Mouse (Mus musculus) CH12.LX (cell line): Measurements from ENCODE around the gene Arhgef2. TPM values are rescaled to one million over a fixed set of nuclear protein-coding genes. Genes with fewer than 3 reads are reported as not detected.

Experiments used
- DNase-seq: peaks from one replicate; pipeline ENCODE4 v3.0.0-alpha.2; 2013; ENCODE audit errors: extremely low read depth
- H3K27ac ChIP-seq: 2 replicates; pipeline ENCODE4 v1.5.1; 2012; ENCODE audit warnings: low read depth, mild to moderate bottlenecking, control low read depth, moderate library complexity; ENCODE audit not compliant: insufficient read depth
- H3K27me3 ChIP-seq: replicated peaks from 2 replicates; pipeline ENCODE3; 2012; ENCODE audit warnings: inconsistent platforms
- H3K36me3 ChIP-seq, 2 experiments: replicated peaks in 1 of 2; 2 replicates each; pipeline versions ENCODE3 to v1.6.1; 2012; ENCODE audit warnings: inconsistent platforms in 1 of 2, low read length in 1 of 2, mild to moderate bottlenecking in 1 of 2, mixed read lengths in 1 of 2, moderate library complexity in 1 of 2; ENCODE audit not compliant: control insufficient read depth in 1 of 2, insufficient read depth in 1 of 2
- H3K4me1 ChIP-seq, 2 experiments: 2 replicates each; pipeline ENCODE4 v1.6.1; 2012; ENCODE audit warnings: inconsistent platforms in 1 of 2, moderate library complexity in 1 of 2; ENCODE audit not compliant: insufficient read depth in 2 of 2, control insufficient read depth in 1 of 2
- H3K4me2 ChIP-seq: 2 replicates; pipeline ENCODE4 v1.6.1; 2012; ENCODE audit warnings: low read depth, mild to moderate bottlenecking, control low read depth; ENCODE audit not compliant: poor library complexity, insufficient read depth, severe bottlenecking
- H3K4me3 ChIP-seq, 3 experiments: fragments of 150-350 bp in 1 of 3; sonication (generic) in 1 of 3; replicated peaks in 1 of 3; 2 replicates each; pipeline versions ENCODE3 to v1.5.1; 2011 to 2012; ENCODE audit warnings: low read depth in 2 of 3, low read length in 2 of 3, mild to moderate bottlenecking in 2 of 3, moderate library complexity in 2 of 3, control low read depth in 1 of 3, improper control_type of control experiment in 1 of 3, inconsistent platforms in 1 of 3, mixed read lengths in 1 of 3; ENCODE audit not compliant: poor library complexity in 1 of 3
- H3K79me2 ChIP-seq: replicated peaks from 2 replicates; pipeline ENCODE4 v1.6.1; 2012; ENCODE audit warnings: mild to moderate bottlenecking, moderate library complexity; ENCODE audit not compliant: control insufficient read depth, poor library complexity, insufficient read depth, severe bottlenecking; ENCODE audit errors: extremely low read depth
- H3K9ac ChIP-seq: 2 replicates; pipeline ENCODE4 v1.6.1; 2012; ENCODE audit warnings: low read depth, mild to moderate bottlenecking, control low read depth, moderate library complexity; ENCODE audit not compliant: insufficient read depth
- H3K9me3 ChIP-seq: replicated peaks from 2 replicates; pipeline ENCODE3; 2012; ENCODE audit warnings: low read length, inconsistent platforms, mixed read lengths
- CHD2 ChIP-seq: IDR thresholded peaks from 2 replicates; pipeline ENCODE4 v1.6.1; 2011; ENCODE audit warnings: low read length, improper control_type of control experiment
- CTCF ChIP-seq, 2 experiments: IDR thresholded peaks in 1 of 2; conservative IDR thresholded peaks in 1 of 2; 2 replicates each; pipeline ENCODE4 v1.5.1; 2011 to 2012; ENCODE audit warnings: low read depth in 2 of 2, low read length in 2 of 2, improper control_type of control experiment in 1 of 2, inconsistent platforms in 1 of 2, mild to moderate bottlenecking in 1 of 2, moderate library complexity in 1 of 2
- ELF1 ChIP-seq: IDR thresholded peaks from 2 replicates; pipeline ENCODE4 v1.6.1; 2014; ENCODE audit warnings: low read depth, mild to moderate bottlenecking, inconsistent platforms, low read length, improper control_type of control experiment
- EP300 ChIP-seq: IDR thresholded peaks from 2 replicates; pipeline ENCODE4 v1.6.1; 2011; ENCODE audit warnings: low read length, improper control_type of control experiment
- GABPA ChIP-seq: IDR thresholded peaks from 2 replicates; pipeline ENCODE4 v1.6.1; 2012; ENCODE audit warnings: low read depth, low read length, improper control_type of control experiment, inconsistent platforms; ENCODE audit not compliant: insufficient replicate concordance
- JUN ChIP-seq: IDR thresholded peaks from 2 replicates; pipeline ENCODE4 v1.6.1; 2011; ENCODE audit warnings: low read depth, mild to moderate bottlenecking, low read length, improper control_type of control experiment, moderate library complexity; ENCODE audit not compliant: insufficient read depth
- KAT2A ChIP-seq: IDR thresholded peaks from 2 replicates; pipeline ENCODE4 v1.6.1; 2012; ENCODE audit warnings: low read length, improper control_type of control experiment, inconsistent platforms; ENCODE audit not compliant: insufficient replicate concordance
- MEF2A ChIP-seq: IDR thresholded peaks from 2 replicates; pipeline ENCODE4 v1.6.1; 2014; ENCODE audit warnings: low read depth, mild to moderate bottlenecking, inconsistent platforms, low read length, improper control_type of control experiment, borderline replicate concordance
- MYC ChIP-seq: IDR thresholded peaks from 2 replicates; pipeline ENCODE4 v1.6.1; 2011; ENCODE audit warnings: low read depth, mild to moderate bottlenecking, improper control_type of control experiment, low read length
- NELFE ChIP-seq: IDR thresholded peaks from 2 replicates; pipeline ENCODE4 v1.6.1; 2011; ENCODE audit warnings: low read depth, low read length, improper control_type of control experiment
- NRF1 ChIP-seq: IDR thresholded peaks from 2 replicates; pipeline ENCODE4 v1.6.1; 2014; ENCODE audit warnings: low read depth, mild to moderate bottlenecking, inconsistent platforms, low read length, improper control_type of control experiment, moderate library complexity
- POLR2A ChIP-seq: IDR thresholded peaks from 2 replicates; pipeline ENCODE4 v1.6.1; 2011; ENCODE audit warnings: low read depth, mild to moderate bottlenecking, improper control_type of control experiment, low read length
- POLR2AphosphoS2 ChIP-seq: IDR thresholded peaks from 2 replicates; pipeline ENCODE4 v1.6.1; 2011; ENCODE audit warnings: low read depth, low read length, improper control_type of control experiment
- RAD21 ChIP-seq: IDR thresholded peaks from 2 replicates; pipeline ENCODE4 v1.6.1; 2011; ENCODE audit warnings: low read depth, mild to moderate bottlenecking, low read length, improper control_type of control experiment, moderate library complexity
- RCOR1 ChIP-seq: conservative IDR thresholded peaks from 2 replicates; pipeline ENCODE4 v1.6.1; 2012; ENCODE audit warnings: low read depth, mild to moderate bottlenecking, inconsistent platforms, low read length, improper control_type of control experiment
- SMC3 ChIP-seq: IDR thresholded peaks from 2 replicates; pipeline ENCODE4 v1.6.1; 2011; ENCODE audit warnings: low read depth, low read length, improper control_type of control experiment
- USF1 ChIP-seq: IDR thresholded peaks from 2 replicates; pipeline ENCODE4 v1.6.1; 2014; ENCODE audit warnings: low read depth, mild to moderate bottlenecking, inconsistent platforms, low read length, improper control_type of control experiment
- ZC3H11A ChIP-seq: IDR thresholded peaks from 2 replicates; pipeline ENCODE4 v1.6.1; 2012; ENCODE audit warnings: low read depth, mild to moderate bottlenecking, inconsistent platforms, low read length, improper control_type of control experiment
- ZKSCAN1 ChIP-seq: IDR thresholded peaks from 2 replicates; pipeline ENCODE4 v1.6.1; 2012; ENCODE audit warnings: low read depth, inconsistent platforms, low read length, improper control_type of control experiment, borderline replicate concordance
- ZMIZ1 ChIP-seq: IDR thresholded peaks from 2 replicates; pipeline ENCODE4 v1.6.1; 2012; ENCODE audit warnings: low read depth, mild to moderate bottlenecking, inconsistent platforms, low read length, improper control_type of control experiment
- ZNF384 ChIP-seq: IDR thresholded peaks from 2 replicates; pipeline ENCODE4 v1.6.1; 2012; ENCODE audit warnings: low read depth, low read length, improper control_type of control experiment, inconsistent platforms
- dilution Hi-C: fragments of 300-500 bp; cut with MboI; formaldehyde crosslinking; loops from 2 replicates; pipeline ENCODE4 v1.14.3; 2020; ENCODE audit warnings: low sequenced_read_pairs; ENCODE audit not compliant: extremely low pct_unique_long_range_greater_than_20kb, extremely low pct_ligation_motif_present
- in situ Hi-C: fragments of 300-500 bp; cut with MboI; formaldehyde crosslinking; loops from 3 replicates; pipeline ENCODE4 v1.14.3; 2019; ENCODE audit warnings: low sequenced_read_pairs, low pct_ligation_motif_present, low pct_unique_long_range_greater_than_20kb, mixed read lengths
- polyA plus RNA-seq: library from polyadenylated mRNA; unstranded; fragments of >175 nt; gene quantifications from 2 replicates; pipeline ENCODE4 v1.2.1, GENCODE M21; 2012; ENCODE audit warnings: low read depth; ENCODE audit not compliant: insufficient read length
- total RNA-seq, 2 experiments: library from RNA; depleted of rRNA; stranded (reverse); fragments of 300-350 nt in 1 of 2; fragments of >200 nt in 1 of 2; gene quantifications; 2 replicates each; pipeline ENCODE4 v1.2.3; 2012 to 2014

The Arhgef2 gene
- total and polyA plus RNA-seq, 3 experiments = 18.5 to 43.9 (median 43.1) TPM

DNA sequence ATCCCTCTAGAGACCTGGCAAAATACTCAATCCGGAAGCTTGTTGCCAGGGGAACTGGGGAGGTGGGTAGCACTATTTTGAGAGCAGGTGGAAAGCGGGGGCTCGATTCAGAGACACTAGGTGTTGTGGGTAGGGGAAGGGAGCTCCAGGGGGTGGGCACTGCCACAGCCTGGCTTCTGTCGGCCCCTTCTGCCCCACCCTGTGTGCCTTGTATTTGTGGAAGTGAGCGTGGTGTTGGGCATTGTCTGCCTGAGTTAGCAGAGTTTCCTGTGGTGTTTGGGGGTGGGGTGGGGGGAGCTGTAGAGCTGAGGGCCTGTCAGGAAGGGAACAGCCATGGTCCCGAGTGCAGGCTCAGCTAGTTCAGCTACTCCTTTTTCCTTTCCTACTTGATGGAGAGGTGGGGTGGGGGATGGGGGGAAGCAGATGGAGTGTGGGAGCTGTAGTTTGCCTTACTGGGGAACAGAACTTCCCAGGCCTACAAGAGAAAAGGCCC is 25.1 kb downstream of the Arhgef2 start:
- Histone ChIP-seq H3K9me3 (no peaks in the 10 kb centered on the region), H3K79me2 (peaks cover 33% of the 10 kb centered on the region), H3K36me3 (peaks cover 70 to 94% of the 10 kb centered on the region in 2 experiments), H3K4me2 (no peak overlapping the region), H3K9ac (no peak overlapping the region), H3K4me3 (no peak overlapping the region), H3K27ac (no peak overlapping the region), H3K4me1 (peaks cover 2 to 45% of the 10 kb centered on the region in 2 experiments; a peak in 3 of 4 replicates), H3K27me3 (no peaks in the 10 kb centered on the region)
- DNase-seq = no peak
- TF ChIP-seq GABPA = no peak
- TF ChIP-seq RCOR1 = no peak
- no peak for TF ChIP-seq RAD21
- no peak for TF ChIP-seq POLR2A
- no peak for TF ChIP-seq EP300
- TF ChIP-seq NRF1 = no peak
- no peak for TF ChIP-seq CTCF (conservative IDR thresholded peaks at IDR 0.05 in 1 of 2, IDR thresholded peaks at IDR 0.05 in 1 of 2; ENCODE audit: low read depth in 2 of 2, low read length in 2 of 2)
- TF ChIP-seq POLR2AphosphoS2 = no peak
- no peak for TF ChIP-seq CHD2
- no peak for TF ChIP-seq ZMIZ1
- no peak for TF ChIP-seq NELFE
- TF ChIP-seq ELF1 = no peak
- no peak for TF ChIP-seq USF1
- no peak for TF ChIP-seq KAT2A
- TF ChIP-seq ZNF384 = no peak
- no peak for TF ChIP-seq MEF2A
- TF ChIP-seq JUN = no peak
- TF ChIP-seq ZC3H11A = no peak
- TF ChIP-seq ZKSCAN1 = no peak
- in situ Hi-C loops = no loop called here
- dilution Hi-C loops = no loop called here

DNA sequence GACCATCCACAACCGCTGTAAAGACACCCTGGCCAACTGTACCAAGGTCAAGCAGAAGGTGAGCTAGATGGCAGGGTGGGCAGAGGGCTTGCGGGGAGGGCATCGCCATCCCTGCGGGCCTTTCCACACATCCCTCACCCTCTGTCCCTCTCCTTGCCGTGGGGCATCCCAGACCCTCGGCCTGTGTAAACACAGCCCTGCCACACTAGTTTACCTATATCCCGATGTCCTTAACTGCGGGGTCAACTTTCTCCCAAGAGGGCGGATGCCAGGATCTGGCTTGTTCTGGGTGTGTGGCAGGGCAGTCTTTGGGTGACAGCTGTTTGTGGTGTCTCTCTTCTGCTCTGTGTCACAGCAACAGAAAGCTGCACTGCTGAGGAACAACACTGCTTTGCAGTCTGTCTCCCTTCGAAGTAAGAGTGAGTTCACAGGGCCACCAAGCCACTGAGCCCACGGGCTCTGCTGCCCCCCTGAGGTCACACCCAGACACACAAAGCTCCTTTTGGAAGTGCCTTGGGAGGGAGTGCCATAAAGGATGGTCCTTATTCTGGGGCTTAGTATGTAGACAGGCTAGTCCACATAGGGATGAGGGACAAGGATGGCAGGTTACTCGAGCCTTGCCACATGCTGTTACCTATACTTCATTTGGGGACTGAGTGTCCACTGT is 26.3 kb downstream of the Arhgef2 start:
- H3K36me3 ChIP-seq = peaks cover 76 to 97% of the 10 kb centered on the region in 2 experiments
- H3K9me3 ChIP-seq = peaks cover 7% of the 10 kb centered on the region
- no peak overlapping the region for H3K4me3 ChIP-seq
- dilution Hi-C loops (no loop called here), in situ Hi-C loops (no loop called here)
- no peaks in the 10 kb centered on the region for H3K27me3 ChIP-seq
- no peak for TF ChIP-seq MYC
- TF ChIP-seq SMC3 = peak; percentile 87
- TF ChIP-seq ZC3H11A = peak; percentile 2; the same call in 1 of the 2 replicates
- no peak for TF ChIP-seq NRF1
- no peak for TF ChIP-seq MEF2A
- TF ChIP-seq KAT2A = no peak
- TF ChIP-seq CTCF (conservative IDR thresholded peaks at IDR 0.05 in 1 of 2, IDR thresholded peaks at IDR 0.05 in 1 of 2; ENCODE audit: low read depth in 2 of 2, low read length in 2 of 2) = peak in 1 of 2 experiments; percentile 82; a peak in 2 of 4 replicates
- TF ChIP-seq RAD21 = peak; percentile 84
- no peak overlapping the region for H3K27ac ChIP-seq
- no peak for DNase-seq
- no peak overlapping the region for H3K4me2 ChIP-seq
- H3K79me2 ChIP-seq = peaks cover 22% of the 10 kb centered on the region
- no peak overlapping the region for H3K9ac ChIP-seq
- peaks cover under 1 to 34% of the 10 kb centered on the region in 2 experiments; a peak in 3 of 4 replicates for H3K4me1 ChIP-seq
